Mouse (Mus musculus): ENCODE data around the gene Elf4. TPM values are rescaled to one million over a fixed set of nuclear protein-coding genes. Genes with fewer than 3 reads are reported as not detected.

The Elf4 gene
- total and polyA plus RNA-seq, 3 experiments, result 3.4 to 15.3 TPM; not detected in 1

DNA sequence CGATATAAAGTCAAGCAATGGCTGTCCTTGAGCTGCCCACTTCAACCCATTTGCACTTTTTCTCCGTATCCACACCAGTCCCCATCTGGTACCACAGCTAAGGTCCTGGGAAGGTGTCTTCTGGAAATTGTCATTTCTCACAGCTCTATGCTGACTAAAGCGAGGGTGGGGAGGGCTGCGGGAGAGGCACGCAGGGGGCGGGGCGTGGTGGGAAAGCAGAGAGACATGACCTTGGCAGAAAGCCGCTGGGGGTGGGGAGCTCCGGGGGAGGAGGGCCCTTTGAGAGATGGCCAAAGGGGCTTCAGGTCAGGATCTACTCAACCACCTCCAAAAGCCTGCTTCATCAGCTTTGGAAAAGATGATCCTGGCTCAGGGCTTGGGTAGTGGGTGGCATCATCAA, 7.9 kb downstream of the Elf4 start:
- peak; percentile 33 for DNase-seq (ENCODE audit: low read depth, low spot score)
- H3K27ac ChIP-seq (ENCODE audit: control insufficient read depth, low read depth, low read length), result no peak overlapping the region
- TF ChIP-seq RCOR1 (IDR thresholded peaks at IDR 0.05; ENCODE audit: low read depth, low read length), result no peak
- TF ChIP-seq USF2 (IDR thresholded peaks at IDR 0.05; ENCODE audit: borderline replicate concordance in 1 of 2, insufficient read depth in 1 of 2, low read depth in 1 of 2, low read length in 2 of 2), result no peak
- TF ChIP-seq TBP (IDR thresholded peaks at IDR 0.05; ENCODE audit: low read depth, low read length), result no peak
- TF ChIP-seq GABPA (IDR thresholded peaks at IDR 0.05; ENCODE audit: low read depth, low read length), result no peak
- no peak for TF ChIP-seq CHD2 (IDR thresholded peaks at IDR 0.05; ENCODE audit: low read length)
- no peak for TF ChIP-seq BHLHE40 (IDR thresholded peaks at IDR 0.05; ENCODE audit: borderline replicate concordance, low read depth, low read length)
- TF ChIP-seq POLR2A (IDR thresholded peaks at IDR 0.05; ENCODE audit: control insufficient read depth in 1 of 2, insufficient read depth in 1 of 2, low read depth in 1 of 2, low read length in 2 of 2, poor library complexity in 1 of 2), result no peak
- no peak for TF ChIP-seq HCFC1 (IDR thresholded peaks at IDR 0.05; ENCODE audit: low read depth, low read length)
- no peak for TF ChIP-seq E2F4 (IDR thresholded peaks at IDR 0.05; ENCODE audit: borderline replicate concordance, low read depth, low read length)
- TF ChIP-seq EP300 (IDR thresholded peaks at IDR 0.05; ENCODE audit: low read depth in 1 of 2, low read length in 2 of 2), result no peak
- TF ChIP-seq POLR2AphosphoS5 (IDR thresholded peaks at IDR 0.05; ENCODE audit: borderline replicate concordance, low read depth, low read length), result no peak
- TF ChIP-seq POLR2AphosphoS2 (IDR thresholded peaks at IDR 0.05; ENCODE audit: low read length), result no peak
- TF ChIP-seq ZKSCAN1 (IDR thresholded peaks at IDR 0.05; ENCODE audit: low read depth, low read length), result no peak
- TF ChIP-seq JUND (IDR thresholded peaks at IDR 0.05; ENCODE audit: low read depth, low read length), result no peak
- no peak for TF ChIP-seq NELFE (IDR thresholded peaks at IDR 0.05; ENCODE audit: low read depth, low read length)
- no peak for TF ChIP-seq NRF1 (IDR thresholded peaks at IDR 0.05; ENCODE audit: insufficient read depth, low read depth, low read length, poor library complexity, severe bottlenecking)
- TF ChIP-seq SIN3A (IDR thresholded peaks at IDR 0.05; ENCODE audit: low read length), result no peak
- no peak for TF ChIP-seq ZNF384 (IDR thresholded peaks at IDR 0.05; ENCODE audit: low read depth, low read length)
- no peak for TF ChIP-seq ZMIZ1 (IDR thresholded peaks at IDR 0.05; ENCODE audit: low read depth, low read length)
- no peak for TF ChIP-seq MYC (IDR thresholded peaks at IDR 0.05; ENCODE audit: low read depth, low read length)
- peak overlapping the region; percentile 64 to 73 for H3K4me3 ChIP-seq (ENCODE audit: control insufficient read depth in 1 of 2, insufficient read depth in 1 of 2, low read depth in 2 of 2, low read length in 2 of 2)
- peaks cover 23% of the 10 kb centered on the region for H3K79me2 ChIP-seq (ENCODE audit: control insufficient read depth, insufficient read depth, low read length, poor library complexity)
- no peaks in the 10 kb centered on the region for H3K9me3 ChIP-seq (replicated peaks; ENCODE audit: insufficient read depth, low read length)
- peaks cover 0 to 8% of the 10 kb centered on the region in 2 experiments; a peak in 2 of 4 replicates for H3K36me3 ChIP-seq (ENCODE audit: control insufficient read depth in 1 of 2, insufficient read depth in 2 of 2, low read length in 2 of 2)
- H3K9ac ChIP-seq (ENCODE audit: control insufficient read depth, low read depth, low read length, poor library complexity, severe bottlenecking), result peak overlapping the region; percentile 94
- peaks cover 0 to 14% of the 10 kb centered on the region in 2 experiments; a peak in 2 of 4 replicates for H3K4me1 ChIP-seq (ENCODE audit: control insufficient read depth in 1 of 2, insufficient read depth in 2 of 2, low read length in 2 of 2)
- no peaks in the 10 kb centered on the region for H3K27me3 ChIP-seq (ENCODE audit: control insufficient read depth in 1 of 2, insufficient read depth in 2 of 2, low read length in 2 of 2)

DNA sequence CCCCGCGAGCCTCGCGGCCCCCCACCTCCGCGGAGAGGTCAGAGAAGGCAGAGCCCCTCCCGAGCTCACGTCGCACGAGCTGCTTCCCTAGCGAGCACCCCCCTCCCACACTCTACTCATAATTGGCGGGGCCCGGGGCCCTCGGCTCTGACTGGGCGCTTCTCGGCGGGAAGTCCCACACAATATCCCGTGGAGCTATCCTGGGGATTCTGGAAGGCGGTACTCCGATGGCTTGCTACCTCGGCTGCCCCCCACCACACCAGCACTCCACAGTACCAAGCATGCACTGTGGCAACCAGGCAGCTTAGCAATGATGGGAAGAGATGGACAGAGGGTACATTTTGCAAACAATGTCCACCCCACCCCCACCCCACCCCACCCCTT, 8.4 kb downstream of the Elf4 start:
- Histone ChIP-seq H3K36me3 (ENCODE audit: control insufficient read depth in 1 of 2, insufficient read depth in 2 of 2, low read length in 2 of 2) (peaks cover 0 to 8% of the 10 kb centered on the region in 2 experiments; a peak in 2 of 4 replicates), H3K9me3 (replicated peaks; ENCODE audit: insufficient read depth, low read length) (no peaks in the 10 kb centered on the region), H3K79me2 (ENCODE audit: control insufficient read depth, insufficient read depth, low read length, poor library complexity) (peaks cover 26% of the 10 kb centered on the region), H3K4me3 (ENCODE audit: control insufficient read depth in 1 of 2, insufficient read depth in 1 of 2, low read depth in 2 of 2, low read length in 2 of 2) (peak overlapping the region; percentile 64 to 73), H3K27me3 (ENCODE audit: control insufficient read depth in 1 of 2, insufficient read depth in 2 of 2, low read length in 2 of 2) (no peaks in the 10 kb centered on the region), H3K27ac (ENCODE audit: control insufficient read depth, low read depth, low read length) (0 out of 2 replicates have a peak overlapping the region, but pooled peaks have one; percentile 27), H3K4me1 (ENCODE audit: control insufficient read depth in 1 of 2, insufficient read depth in 2 of 2, low read length in 2 of 2) (peaks cover 0 to 14% of the 10 kb centered on the region in 2 experiments; a peak in 2 of 4 replicates), H3K9ac (ENCODE audit: control insufficient read depth, low read depth, low read length, poor library complexity, severe bottlenecking) (peak overlapping the region; percentile 94)
- no peak for DNase-seq (ENCODE audit: low read depth, low spot score)
- TF ChIP-seq GATA1 (IDR thresholded peaks at IDR 0.05; ENCODE audit: low read depth, low read length) (no peak), MAX (IDR thresholded peaks at IDR 0.05; ENCODE audit: low read length) (no peak), E2F4 (IDR thresholded peaks at IDR 0.05; ENCODE audit: borderline replicate concordance, low read depth, low read length) (no peak), MAFK (IDR thresholded peaks at IDR 0.05; ENCODE audit: borderline replicate concordance, low read depth, low read length) (no peak), CTCF (IDR thresholded peaks at IDR 0.05 in 2 of 3, conservative IDR thresholded peaks at IDR 0.05 in 1 of 3; ENCODE audit: control insufficient read depth in 1 of 3, insufficient read depth in 1 of 3, low read depth in 2 of 3, low read length in 3 of 3, poor library complexity in 1 of 3, severe bottlenecking in 1 of 3) (no peak), RAD21 (IDR thresholded peaks at IDR 0.05; ENCODE audit: low read depth, low read length) (no peak), ETS1 (IDR thresholded peaks at IDR 0.05; ENCODE audit: low read depth, low read length) (no peak), ZNF384 (IDR thresholded peaks at IDR 0.05; ENCODE audit: low read depth, low read length) (no peak), SIN3A (IDR thresholded peaks at IDR 0.05; ENCODE audit: low read length) (no peak), BHLHE40 (IDR thresholded peaks at IDR 0.05; ENCODE audit: borderline replicate concordance, low read depth, low read length) (no peak), MXI1 (IDR thresholded peaks at IDR 0.05; ENCODE audit: low read depth, low read length) (no peak), MYB (IDR thresholded peaks at IDR 0.05; ENCODE audit: low read depth, low read length) (no peak), ZMIZ1 (IDR thresholded peaks at IDR 0.05; ENCODE audit: low read depth, low read length) (no peak), POLR2AphosphoS5 (IDR thresholded peaks at IDR 0.05; ENCODE audit: borderline replicate concordance, low read depth, low read length) (no peak), SMC3 (IDR thresholded peaks at IDR 0.05; ENCODE audit: low read depth, low read length) (no peak), KAT2A (conservative IDR thresholded peaks at IDR 0.05; ENCODE audit: low read depth, low read length) (no peak), TCF12 (IDR thresholded peaks at IDR 0.05; ENCODE audit: low read depth, low read length) (no peak), MYC (IDR thresholded peaks at IDR 0.05; ENCODE audit: low read depth, low read length) (no peak), MAZ (IDR thresholded peaks at IDR 0.05; ENCODE audit: low read depth, low read length) (no peak), NELFE (IDR thresholded peaks at IDR 0.05; ENCODE audit: low read depth, low read length) (no peak)
